Mouse (Mus musculus) cerebellum, adult 2 months (tissue): Measurements from ENCODE around the gene Ndel1. TPM values are rescaled to one million over a fixed set of nuclear protein-coding genes. Genes with fewer than 3 reads are reported as not detected.

Experiments
- DNase-seq, 2 experiments: peaks; one replicate each; pipeline ENCODE4 v3.0.0; 2021
- H3K27ac ChIP-seq: fragments of 200-500 bp; 2 replicates; pipeline ENCODE4 v1.5.1; 2012; ENCODE audit warnings: low read length, control low read depth, inconsistent platforms; ENCODE audit not compliant: insufficient read depth
- H3K27me3 ChIP-seq: fragments of 200-500 bp; 2 replicates; pipeline ENCODE4 v1.6.1; 2012; ENCODE audit warnings: inconsistent platforms, mild to moderate bottlenecking, low read length, moderate library complexity; ENCODE audit not compliant: control insufficient read depth, insufficient read depth
- H3K4me1 ChIP-seq: fragments of 200-500 bp; 2 replicates; pipeline ENCODE4 v1.6.1; 2011; ENCODE audit warnings: low read length; ENCODE audit not compliant: control insufficient read depth, insufficient read depth
- H3K4me3 ChIP-seq: fragments of 200-500 bp; replicated peaks from 2 replicates; pipeline ENCODE3; 2011; ENCODE audit warnings: mild to moderate bottlenecking, low read depth, low read length, control low read depth; ENCODE audit not compliant: insufficient read depth
- CTCF ChIP-seq: fragments of 200-500 bp; IDR thresholded peaks from 2 replicates; pipeline ENCODE4 v1.5.1; 2011; ENCODE audit warnings: low read depth, mild to moderate bottlenecking, control low read depth, low read length, moderate library complexity, borderline replicate concordance; ENCODE audit not compliant: insufficient read depth
- POLR2A ChIP-seq: fragments of 200-500 bp; IDR thresholded peaks from 2 replicates; pipeline ENCODE4 v1.6.1; 2011; ENCODE audit warnings: low read length, control low read depth, borderline replicate concordance; ENCODE audit not compliant: insufficient read depth
- WGBS: fragments of 180-500 bp; shearing (Covaris S2); methylation state at CpG from one replicate; pipeline ENCODE4 v1.1.7; 2018; 5-methylcytosine and 5-hydroxymethylcytosine counted together
- polyA plus RNA-seq: library from polyadenylated mRNA; depleted of rRNA; stranded (reverse); fragments of >200 nt; gene quantifications from 2 replicates; pipeline ENCODE4 v1.2.3, GENCODE M21; 2012

Gene Ndel1
- polyA plus RNA-seq, 1 experiment, result 103 TPM

DNA sequence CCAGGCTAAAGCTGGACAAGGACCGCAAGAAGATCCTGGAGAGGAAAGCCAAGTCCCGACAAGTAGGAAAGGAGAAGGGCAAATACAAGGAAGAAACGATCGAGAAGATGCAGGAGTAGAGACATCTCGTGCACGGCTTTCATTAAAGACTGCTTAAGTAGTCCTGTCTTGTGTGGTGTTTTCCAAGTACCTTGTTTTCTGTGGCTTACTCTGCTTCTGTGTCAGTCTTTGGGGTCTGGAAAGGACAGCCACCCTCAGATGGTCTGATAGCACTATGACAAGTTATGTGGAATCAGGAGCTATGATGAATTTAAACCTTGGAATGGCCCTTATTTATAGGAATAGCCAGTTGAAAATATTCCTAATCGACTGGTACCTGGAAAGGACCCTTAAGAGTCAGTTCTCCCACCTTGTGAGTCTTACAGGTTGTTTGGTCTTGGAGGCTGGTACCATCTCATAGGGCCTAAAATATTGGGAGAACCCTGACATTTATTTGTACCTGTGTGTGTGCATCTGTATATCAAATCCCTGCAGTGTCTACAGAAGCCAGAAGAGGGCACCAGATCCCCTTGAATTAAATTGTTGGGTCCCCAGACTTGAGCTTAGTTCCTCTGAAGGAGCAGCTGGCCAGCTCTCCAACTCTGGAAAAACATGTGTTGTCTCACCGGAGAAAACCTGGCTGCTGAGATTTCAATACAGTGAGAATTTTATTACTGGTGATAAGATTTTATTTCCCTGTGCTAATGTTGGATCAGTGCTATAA is 32.9 kb upstream of the Ndel1 start:
- peak; percentile 66 to 68 for DNase-seq
- Histone ChIP-seq H3K4me1 (no peaks in the 10 kb centered on the region), H3K27ac (no peak overlapping the region), H3K4me3 (no peak overlapping the region), H3K27me3 (no peaks in the 10 kb centered on the region)
- peak; percentile 60; the same call in 1 of the 2 replicates for TF ChIP-seq CTCF
- TF ChIP-seq POLR2A, result no peak
- 75% methylated on average over 8 of the region's 8 CpGs for WGBS

DNA sequence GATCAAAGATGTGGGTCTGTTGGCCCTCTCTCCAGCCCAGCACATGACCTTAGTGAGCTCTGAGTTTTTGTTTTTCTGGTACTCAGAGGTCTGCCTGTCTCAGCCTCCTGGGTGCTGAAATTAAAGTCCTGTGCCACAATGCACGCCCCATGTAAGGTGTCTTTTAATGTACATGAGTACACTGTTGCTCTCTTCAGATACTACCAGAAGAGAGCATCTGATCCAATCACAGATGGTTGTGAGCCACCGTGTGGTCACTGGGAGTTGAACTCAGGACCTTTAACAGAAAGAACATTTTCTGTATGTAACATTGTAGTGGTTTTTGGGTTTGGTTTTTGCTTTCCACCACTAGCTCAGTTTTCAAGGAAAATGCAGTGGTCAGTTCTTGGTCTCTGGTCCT is 32.1 kb upstream of the Ndel1 start:
- WGBS, result 78% methylated on average over 2 of the region's 2 CpGs

DNA sequence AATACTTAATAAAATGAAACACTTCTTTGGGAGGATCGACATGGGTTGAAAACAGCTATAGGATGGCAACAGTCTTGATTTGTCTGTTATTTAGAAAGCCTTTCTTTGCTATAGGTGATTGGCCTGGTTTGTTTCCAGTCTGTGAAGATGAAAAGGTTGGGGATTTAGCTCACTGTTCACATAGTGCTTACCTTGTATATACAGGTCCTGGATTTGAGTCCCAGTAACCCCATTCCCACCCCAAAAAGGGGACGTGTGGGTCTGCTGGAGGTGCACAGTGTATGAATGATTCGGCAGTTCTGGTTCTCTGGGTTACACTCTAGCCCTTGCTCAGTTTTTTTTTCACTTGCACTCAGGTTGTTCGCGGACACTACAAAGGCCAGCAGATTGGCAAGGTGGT is 31.2 kb upstream of the Ndel1 start:
- DNase-seq, result no peak
- H3K27me3 ChIP-seq, result no peaks in the 10 kb centered on the region
- no peak overlapping the region for H3K27ac ChIP-seq
- 80% methylated on average over 5 of the region's 5 CpGs for WGBS
- TF ChIP-seq POLR2A, result no peak
- TF ChIP-seq CTCF, result no peak
- H3K4me1 ChIP-seq, result no peaks in the 10 kb centered on the region
- H3K4me3 ChIP-seq, result no peak overlapping the region

More for the DNA sequence above, 32.1 kb upstream of the Ndel1 start:
- TF ChIP-seq POLR2A, result no peak
- TF ChIP-seq CTCF, result no peak
- H3K4me3 ChIP-seq, result no peak overlapping the region
- H3K4me1 ChIP-seq, result no peaks in the 10 kb centered on the region
- no peak for DNase-seq
- no peak overlapping the region for H3K27ac ChIP-seq
- H3K27me3 ChIP-seq, result no peaks in the 10 kb centered on the region

DNA sequence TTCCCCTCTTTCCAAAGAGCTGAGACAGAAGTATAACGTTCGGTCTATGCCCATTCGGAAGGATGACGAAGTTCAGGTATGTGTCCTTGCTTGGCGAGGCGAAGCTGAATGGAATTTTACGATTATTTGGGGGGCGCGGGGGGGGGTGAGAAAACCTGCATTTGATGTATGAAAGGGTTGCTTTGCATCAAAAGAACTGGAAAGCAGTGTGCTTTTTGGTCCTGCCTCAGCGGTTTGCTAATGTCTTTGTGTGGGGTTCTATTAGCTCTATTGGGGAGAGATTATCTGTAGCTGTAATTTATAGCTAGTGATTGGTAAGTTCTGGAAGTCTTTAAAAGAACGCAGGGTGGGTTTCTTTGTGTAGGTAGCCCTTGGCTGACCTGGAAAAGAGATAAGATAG is 30.7 kb upstream of the Ndel1 start:
- DNase-seq, result no peak
- H3K27ac ChIP-seq, result no peak overlapping the region
- TF ChIP-seq CTCF (no peak), POLR2A (no peak)
- H3K4me3 ChIP-seq, result peak overlapping the region; percentile 88
- WGBS, result 3% methylated on average over 11 of the region's 11 CpGs
- H3K4me1 ChIP-seq, result no peaks in the 10 kb centered on the region
- H3K27me3 ChIP-seq, result no peaks in the 10 kb centered on the region

DNA sequence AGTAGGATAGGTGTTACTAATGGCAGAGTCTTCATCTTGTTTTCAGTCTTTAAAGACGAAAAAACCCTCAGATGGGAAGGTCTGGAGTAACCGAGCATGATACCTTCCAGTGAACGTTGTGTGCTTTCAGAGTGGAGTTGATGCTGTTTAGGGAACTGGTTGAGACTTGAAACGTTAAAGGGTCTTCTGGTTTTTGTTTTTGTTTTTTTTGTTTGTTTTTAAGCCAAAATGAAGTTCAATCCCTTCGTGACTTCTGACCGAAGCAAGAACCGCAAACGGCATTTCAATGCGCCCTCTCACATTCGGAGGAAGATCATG is 30.3 kb upstream of the Ndel1 start:
- no peak overlapping the region; the same call in 1 of the 2 replicates for H3K27ac ChIP-seq
- WGBS, result under 1% methylated on average over 10 of the region's 10 CpGs
- H3K4me3 ChIP-seq, result peak overlapping the region; percentile 88
- DNase-seq, result no peak
- TF ChIP-seq POLR2A, result no peak
- TF ChIP-seq CTCF, result no peak
- no peaks in the 10 kb centered on the region for H3K27me3 ChIP-seq
- H3K4me1 ChIP-seq, result no peaks in the 10 kb centered on the region

DNA sequence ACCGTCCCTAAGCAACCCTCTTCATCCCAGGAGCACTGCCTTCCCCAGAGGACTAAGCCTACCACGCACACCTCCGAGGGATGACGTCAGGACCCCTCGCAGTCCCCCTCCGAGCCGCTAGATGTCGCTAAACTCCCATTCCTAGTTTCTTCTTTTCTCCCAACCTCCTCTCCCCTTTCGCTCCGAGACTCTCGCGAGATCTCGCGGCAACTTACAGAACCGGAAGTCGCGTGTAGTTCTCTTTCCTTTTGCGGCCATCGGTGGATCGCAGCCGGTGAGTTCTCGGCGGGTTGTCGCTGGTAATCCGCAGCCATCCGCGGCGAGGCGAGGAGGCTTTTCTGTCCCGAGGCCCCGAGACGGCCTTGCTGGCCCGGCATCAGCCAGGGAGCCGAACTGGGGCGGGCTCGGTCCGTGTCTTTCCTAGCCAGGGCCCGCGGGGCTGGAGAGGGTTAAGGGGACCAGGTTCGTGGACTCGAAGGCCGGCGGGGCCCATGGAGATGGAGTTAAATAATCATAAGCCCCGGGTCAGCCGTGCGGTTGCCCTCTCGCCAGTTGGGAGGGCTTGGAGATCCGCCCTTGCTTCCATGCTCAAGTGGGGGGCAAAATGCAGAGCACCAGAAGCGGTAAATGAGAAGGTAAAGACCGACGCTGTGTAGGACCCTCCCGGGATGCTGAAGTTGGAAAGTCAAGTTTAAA is 29.8 kb upstream of the Ndel1 start, which contains the start of gene Rpl26:
Gene Rpl26, plus strand, starts transcription at position 233 of the 696 bp plus-strand sequence.
- Histone ChIP-seq H3K27ac (peak within 1 kb of the TSS; percentile 41; the same call in 1 of the 2 replicates), H3K4me1 (no peaks in the 10 kb centered on the region), H3K27me3 (no peaks in the 10 kb centered on the region), H3K4me3 (peak within 1 kb of the TSS; percentile 88)
- peak; percentile 98 to 100 for DNase-seq
- WGBS, result under 1% methylated on average over 52 of the region's 52 CpGs
- TF ChIP-seq POLR2A (peak; percentile 86), CTCF (peak; percentile 92)

DNA sequence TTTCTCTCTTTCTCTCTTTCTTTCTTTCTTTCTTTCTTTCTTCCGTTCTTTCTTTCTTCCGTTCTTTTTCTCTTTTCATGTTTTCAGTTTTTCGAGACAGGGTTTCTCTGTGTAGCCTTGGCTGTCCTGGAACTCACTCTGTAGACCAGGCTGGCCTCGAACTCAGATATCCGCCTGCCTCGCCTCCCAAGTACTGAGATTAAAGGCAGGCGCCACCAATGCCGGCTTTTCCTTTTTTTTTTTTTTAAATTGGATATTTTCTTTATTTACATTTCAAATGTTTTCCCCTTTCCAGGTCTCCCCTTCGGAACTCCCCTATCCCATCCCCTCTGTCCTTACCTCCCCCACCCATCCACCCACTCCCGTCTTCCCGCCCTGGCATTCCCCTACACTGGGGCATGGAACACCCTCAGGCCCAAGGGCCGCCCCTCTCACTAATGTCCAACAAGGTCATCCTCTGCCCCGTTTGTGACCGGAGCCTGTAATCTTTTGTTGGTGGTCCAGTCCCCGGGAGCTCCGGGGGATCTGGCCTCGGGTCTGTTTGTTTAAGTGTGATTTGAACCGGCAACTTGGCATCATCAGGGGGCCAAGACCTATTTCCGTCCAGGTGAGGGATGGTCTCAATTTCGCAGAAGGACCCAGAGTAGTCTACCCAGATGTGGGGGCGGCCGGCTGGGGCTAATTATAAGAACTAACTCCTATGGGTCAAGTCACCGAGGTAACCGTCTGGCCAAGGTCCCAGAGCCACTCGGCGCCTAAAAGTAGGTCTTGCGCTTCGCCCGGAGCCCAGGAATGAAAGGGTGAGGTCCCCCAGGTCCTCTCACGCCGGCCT is 29.1 kb upstream of the Ndel1 start:
- Histone ChIP-seq H3K4me1 (no peaks in the 10 kb centered on the region), H3K27me3 (no peaks in the 10 kb centered on the region), H3K27ac (0 out of 2 replicates have a peak overlapping the region, but pooled peaks have one; percentile 41), H3K4me3 (peak overlapping the region; percentile 77)
- no peak for TF ChIP-seq POLR2A
- no peak for TF ChIP-seq CTCF
- no peak for DNase-seq
- WGBS, result 26% methylated on average over 31 of the region's 31 CpGs
